Mouse (Mus musculus) MEL (cell line): Measurements from ENCODE around the gene Cdh19. TPM values are rescaled to one million over a fixed set of nuclear protein-coding genes. Genes with fewer than 3 reads are reported as not detected.
A peak's percentile ranks its signal among the peaks of the same experiment; 100 is the strongest.

ENCODE experiments used
- DNase-seq: peaks from one replicate; pipeline ENCODE4 v3.0.0; 2011; ENCODE audit warnings: low read depth, low spot score
- H3K27ac ChIP-seq: 2 replicates; pipeline ENCODE4 v1.5.1; 2012; ENCODE audit warnings: low read depth, mild to moderate bottlenecking, control low read depth, low read length, moderate library complexity; ENCODE audit not compliant: control insufficient read depth
- H3K27me3 ChIP-seq, 2 experiments: fragments of 150-350 bp in 1 of 2; sonication (generic) in 1 of 2; 2 replicates each; pipeline ENCODE4 v1.6.1; 2012; ENCODE audit warnings: low read length in 2 of 2, mild to moderate bottlenecking in 2 of 2, improper control_type of control experiment in 1 of 2, moderate library complexity in 1 of 2; ENCODE audit not compliant: insufficient read depth in 2 of 2, control insufficient read depth in 1 of 2
- H3K36me3 ChIP-seq, 2 experiments: 2 replicates each; pipeline ENCODE4 v1.6.1; 2012 to 2014; ENCODE audit warnings: low read length in 2 of 2, improper control_type of control experiment in 1 of 2, inconsistent platforms in 1 of 2, mild to moderate bottlenecking in 1 of 2; ENCODE audit not compliant: insufficient read depth in 2 of 2, control insufficient read depth in 1 of 2
- H3K4me1 ChIP-seq, 2 experiments: fragments of 150-350 bp in 1 of 2; sonication (generic) in 1 of 2; 2 replicates each; pipeline ENCODE4 v1.6.1; 2012; ENCODE audit warnings: low read length in 2 of 2, improper control_type of control experiment in 1 of 2, mild to moderate bottlenecking in 1 of 2; ENCODE audit not compliant: insufficient read depth in 2 of 2, control insufficient read depth in 1 of 2
- H3K4me3 ChIP-seq, 2 experiments: fragments of 150-350 bp in 1 of 2; sonication (generic) in 1 of 2; 2 replicates each; pipeline ENCODE4 v1.5.1; 2012; ENCODE audit warnings: low read depth in 2 of 2, low read length in 2 of 2, mild to moderate bottlenecking in 2 of 2, moderate library complexity in 2 of 2, control low read depth in 1 of 2, improper control_type of control experiment in 1 of 2; ENCODE audit not compliant: control insufficient read depth in 1 of 2, insufficient read depth in 1 of 2
- H3K79me2 ChIP-seq: 2 replicates; pipeline ENCODE4 v1.6.1; 2012; ENCODE audit warnings: mild to moderate bottlenecking, low read length, moderate library complexity; ENCODE audit not compliant: control insufficient read depth, poor library complexity, insufficient read depth
- H3K9ac ChIP-seq: 2 replicates; pipeline ENCODE4 v1.6.1; 2012; ENCODE audit warnings: low read depth, mild to moderate bottlenecking, control low read depth, low read length, moderate library complexity; ENCODE audit not compliant: control insufficient read depth, poor library complexity, severe bottlenecking
- H3K9me3 ChIP-seq: fragments of 150-350 bp; sonication (generic); replicated peaks from 2 replicates; pipeline ENCODE4 v1.6.1; 2012; ENCODE audit warnings: mild to moderate bottlenecking, low read length, improper control_type of control experiment, moderate library complexity; ENCODE audit not compliant: insufficient read depth
- CHD2 ChIP-seq: IDR thresholded peaks from 2 replicates; pipeline ENCODE4 v1.6.1; 2011; ENCODE audit warnings: low read length, improper control_type of control experiment
- CTCF ChIP-seq, 3 experiments: IDR thresholded peaks in 2 of 3; conservative IDR thresholded peaks in 1 of 3; 2 replicates each; pipeline ENCODE4 v1.5.1; 2011 to 2012; ENCODE audit warnings: low read length in 3 of 3, low read depth in 2 of 3, mild to moderate bottlenecking in 2 of 3, improper control_type of control experiment in 1 of 3, inconsistent platforms in 1 of 3, mixed read lengths in 1 of 3, moderate library complexity in 1 of 3; ENCODE audit not compliant: control insufficient read depth in 1 of 3, insufficient read depth in 1 of 3, poor library complexity in 1 of 3, severe bottlenecking in 1 of 3
- E2F4 ChIP-seq: IDR thresholded peaks from 2 replicates; pipeline ENCODE4 v1.6.1; 2011; ENCODE audit warnings: low read depth, low read length, improper control_type of control experiment, borderline replicate concordance
- EP300 ChIP-seq, 2 experiments: IDR thresholded peaks; 2 replicates each; pipeline ENCODE4 v1.6.1; 2011; ENCODE audit warnings: improper control_type of control experiment in 2 of 2, low read length in 2 of 2, low read depth in 1 of 2, mild to moderate bottlenecking in 1 of 2
- ETS1 ChIP-seq: IDR thresholded peaks from 2 replicates; pipeline ENCODE4 v1.6.1; 2012; ENCODE audit warnings: low read depth, mild to moderate bottlenecking, inconsistent platforms, low read length, improper control_type of control experiment, moderate library complexity
- GATA1 ChIP-seq: IDR thresholded peaks from 2 replicates; pipeline ENCODE4 v1.6.1; 2011; ENCODE audit warnings: low read depth, low read length, improper control_type of control experiment
- KAT2A ChIP-seq: conservative IDR thresholded peaks from 2 replicates; pipeline ENCODE4 v1.6.1; 2012; ENCODE audit warnings: low read depth, low read length, improper control_type of control experiment, inconsistent platforms
- MAFK ChIP-seq: IDR thresholded peaks from 2 replicates; pipeline ENCODE4 v1.6.1; 2011; ENCODE audit warnings: low read depth, mild to moderate bottlenecking, low read length, improper control_type of control experiment, borderline replicate concordance
- MAZ ChIP-seq: IDR thresholded peaks from 2 replicates; pipeline ENCODE4 v1.6.1; 2012; ENCODE audit warnings: low read depth, mild to moderate bottlenecking, inconsistent platforms, low read length, improper control_type of control experiment
- MEF2A ChIP-seq: IDR thresholded peaks from 2 replicates; pipeline ENCODE4 v1.6.1; 2014; ENCODE audit warnings: low read depth, mild to moderate bottlenecking, inconsistent platforms, low read length, improper control_type of control experiment; ENCODE audit not compliant: poor library complexity, insufficient replicate concordance, severe bottlenecking; ENCODE audit errors: extremely low read depth
- MYB ChIP-seq: IDR thresholded peaks from 2 replicates; pipeline ENCODE4 v1.6.1; 2011; ENCODE audit warnings: mild to moderate bottlenecking, low read depth, low read length, improper control_type of control experiment
- NRF1 ChIP-seq: IDR thresholded peaks from 2 replicates; pipeline ENCODE4 v1.6.1; 2014; ENCODE audit warnings: low read depth, mild to moderate bottlenecking, inconsistent platforms, low read length, improper control_type of control experiment, moderate library complexity; ENCODE audit not compliant: poor library complexity, insufficient read depth, severe bottlenecking
- POLR2A ChIP-seq, 2 experiments: IDR thresholded peaks; 2 replicates each; pipeline ENCODE4 v1.6.1; 2011 to 2012; ENCODE audit warnings: low read length in 2 of 2, mild to moderate bottlenecking in 2 of 2, control low read depth in 1 of 2, improper control_type of control experiment in 1 of 2, low read depth in 1 of 2, moderate library complexity in 1 of 2; ENCODE audit not compliant: control insufficient read depth in 1 of 2, insufficient read depth in 1 of 2, poor library complexity in 1 of 2
- POLR2AphosphoS2 ChIP-seq: IDR thresholded peaks from 2 replicates; pipeline ENCODE4 v1.6.1; 2011; ENCODE audit warnings: low read length, improper control_type of control experiment
- POLR2AphosphoS5 ChIP-seq: IDR thresholded peaks from 2 replicates; pipeline ENCODE4 v1.6.1; 2012; ENCODE audit warnings: low read depth, borderline replicate concordance, mild to moderate bottlenecking, inconsistent platforms, low read length, moderate library complexity, mixed read lengths
- RAD21 ChIP-seq: IDR thresholded peaks from 2 replicates; pipeline ENCODE4 v1.6.1; 2011; ENCODE audit warnings: mild to moderate bottlenecking, low read depth, low read length, improper control_type of control experiment
- RCOR1 ChIP-seq: IDR thresholded peaks from 2 replicates; pipeline ENCODE4 v1.6.1; 2012; ENCODE audit warnings: low read depth, mild to moderate bottlenecking, inconsistent platforms, low read length, improper control_type of control experiment
- SMC3 ChIP-seq: IDR thresholded peaks from 2 replicates; pipeline ENCODE4 v1.6.1; 2011; ENCODE audit warnings: low read depth, low read length, improper control_type of control experiment
- ZNF384 ChIP-seq: IDR thresholded peaks from 2 replicates; pipeline ENCODE4 v1.6.1; 2012; ENCODE audit warnings: low read depth, mild to moderate bottlenecking, inconsistent platforms, low read length, improper control_type of control experiment
- polyA plus RNA-seq, 2 experiments: library from polyadenylated mRNA; stranded (reverse) in 1 of 2; unstranded in 1 of 2; fragments of >175 nt in 1 of 2; fragments of >200 nt in 1 of 2; gene quantifications; 2 replicates each; pipeline versions ENCODE4 v1.2.1 to v1.2.4; 2012; ENCODE audit warnings: low replicate concordance in 2 of 2, low read depth in 1 of 2; ENCODE audit not compliant: insufficient read length in 2 of 2, insufficient read depth in 1 of 2, missing spikeins in 1 of 2
- total RNA-seq: library from RNA; depleted of rRNA; stranded (reverse); fragments of 300-350 nt; gene quantifications from 2 replicates; pipeline ENCODE4 v1.2.3, GENCODE M21; 2012; rRNA removed

The Cdh19 gene
- total RNA-seq = not detected in 2 replicates
- polyA plus RNA-seq = not detected

GRCm38 (mm10) chr1:110977484-110977883 is at the start of gene Cdh19:
Gene Cdh19 (minus strand): TSS chr1:110977584.
- H3K9ac ChIP-seq = peak within 1 kb of the TSS; percentile 25; the same call in 1 of the 2 replicates
- H3K9me3 ChIP-seq = no peaks in the 10 kb centered on the region
- peak within 1 kb of the TSS; percentile 9 to 39; a peak in 3 of 4 replicates for H3K4me3 ChIP-seq
- H3K4me1 ChIP-seq = no peaks in the 10 kb centered on the region
- no peak for DNase-seq
- H3K36me3 ChIP-seq = no peaks in the 10 kb centered on the region; a peak in 1 of 4 replicates
- no peaks in the 10 kb centered on the region for H3K79me2 ChIP-seq
- TF ChIP-seq CHD2 (no peak), POLR2AphosphoS5 (no peak), EP300 (IDR thresholded peaks at IDR 0.05; ENCODE audit: low read depth in 1 of 2, low read length in 2 of 2) (no peak), MAZ (no peak), GATA1 (no peak), POLR2AphosphoS2 (no peak), KAT2A (no peak), ETS1 (no peak), NRF1 (no peak), POLR2A (IDR thresholded peaks at IDR 0.05; ENCODE audit: control insufficient read depth in 1 of 2, insufficient read depth in 1 of 2, low read depth in 1 of 2, low read length in 2 of 2, poor library complexity in 1 of 2) (no peak), ZNF384 (no peak), MYB (no peak), RAD21 (no peak), SMC3 (no peak), MAFK (no peak)
- H3K27ac ChIP-seq = no peak within 1 kb of the TSS
- H3K27me3 ChIP-seq = no peaks in the 10 kb centered on the region

- no peaks in the 10 kb centered on the region for H3K79me2 ChIP-seq
- H3K36me3 ChIP-seq = no peaks in the 10 kb centered on the region
- H3K4me3 ChIP-seq = no peak overlapping the region
- no peak overlapping the region for H3K9ac ChIP-seq
- TF ChIP-seq CTCF (IDR thresholded peaks at IDR 0.05 in 2 of 3, conservative IDR thresholded peaks at IDR 0.05 in 1 of 3; ENCODE audit: control insufficient read depth in 1 of 3, insufficient read depth in 1 of 3, low read depth in 2 of 3, low read length in 3 of 3, poor library complexity in 1 of 3, severe bottlenecking in 1 of 3) (no peak), CHD2 (no peak), RCOR1 (no peak), MYB (no peak), MEF2A (no peak), POLR2AphosphoS2 (no peak), E2F4 (no peak), SMC3 (no peak)
- TF ChIP-seq, all 39 proteins: peak for 0
- no peaks in the 10 kb centered on the region for H3K27me3 ChIP-seq
- H3K4me1 ChIP-seq = no peaks in the 10 kb centered on the region
- no peak overlapping the region for H3K27ac ChIP-seq
- no peaks in the 10 kb centered on the region for H3K9me3 ChIP-seq
- no peak for DNase-seq
Measured at GRCm38 (mm10) chr1:111020434-111021060, 43.2 kb upstream of the Cdh19 start.
